Mouse (Mus musculus) hindbrain, embryonic 16.5 days (tissue): ENCODE data around the gene Mgat4d. TPM values are rescaled to one million over a fixed set of nuclear protein-coding genes. Genes with fewer than 3 reads are reported as not detected.
"Not testable (repeated sequence)": the region's sequence is repeated elsewhere in the genome, so short reads cannot be mapped to it uniquely, and the experiment has no call there.

Experiments used
- ATAC-seq: fragments of 200-750 bp; cut with Nextera tagmentation; 2 replicates; pipeline ENCODE4 v1.8.0; 2017; ENCODE audit warnings: moderate TSS enrichment, moderate library complexity
- H3K27ac ChIP-seq: fragments of 300-500 bp; sonication (generic); 2 replicates; pipeline ENCODE4 v1.5.1; 2014; ENCODE audit warnings: low read depth, mild to moderate bottlenecking, control low read depth, low read length, moderate library complexity
- H3K27me3 ChIP-seq: fragments of 300-500 bp; sonication (generic); replicated peaks from 2 replicates; pipeline ENCODE4 v1.6.1; 2014; ENCODE audit warnings: low read length; ENCODE audit not compliant: control insufficient read depth, insufficient read depth
- H3K36me3 ChIP-seq: fragments of 300-500 bp; sonication (generic); 2 replicates; pipeline ENCODE4 v1.6.1; 2014; ENCODE audit warnings: mild to moderate bottlenecking, low read length, moderate library complexity, mixed read lengths; ENCODE audit not compliant: control insufficient read depth, insufficient read depth
- H3K4me1 ChIP-seq: fragments of 300-500 bp; sonication (generic); 2 replicates; pipeline ENCODE4 v1.6.1; 2014; ENCODE audit warnings: low read depth, low read length; ENCODE audit not compliant: control insufficient read depth, insufficient read depth
- H3K4me2 ChIP-seq: fragments of 300-500 bp; sonication (generic); 2 replicates; pipeline ENCODE4 v1.6.1; 2014; ENCODE audit warnings: mild to moderate bottlenecking, low read length, control low read depth, moderate library complexity
- H3K4me3 ChIP-seq: fragments of 300-500 bp; sonication (generic); 2 replicates; pipeline ENCODE4 v1.5.1; 2014; ENCODE audit warnings: mild to moderate bottlenecking, low read length, control low read depth, moderate library complexity
- H3K9ac ChIP-seq: fragments of 300-500 bp; sonication (generic); 2 replicates; pipeline ENCODE4 v1.6.1; 2014; ENCODE audit warnings: low read depth, mild to moderate bottlenecking, control low read depth, low read length, moderate library complexity
- H3K9me3 ChIP-seq: fragments of 300-500 bp; sonication (generic); 2 replicates; pipeline ENCODE4 v1.6.1; 2014; ENCODE audit warnings: mild to moderate bottlenecking, low read length, moderate library complexity; ENCODE audit not compliant: control insufficient read depth
- WGBS: fragments of 180-500 bp; shearing (Covaris S2); extraction: QIAGEN DNeasy Blood & Tissue Kit; methylation state at CpG from one replicate; pipeline ENCODE4 v1.1.7; 2014; 5-methylcytosine and 5-hydroxymethylcytosine counted together
- polyA plus RNA-seq: library from polyadenylated mRNA; unstranded; fragments of >200 nt; fragmentation: Nextera tagmentation; extraction: Ambion mirVana; gene quantifications from 2 replicates; pipeline ENCODE4 v1.2.1, GENCODE M21; 2015

The Mgat4d gene
- polyA plus RNA-seq, 1 experiment from 2014 or later, result not detected

DNA sequence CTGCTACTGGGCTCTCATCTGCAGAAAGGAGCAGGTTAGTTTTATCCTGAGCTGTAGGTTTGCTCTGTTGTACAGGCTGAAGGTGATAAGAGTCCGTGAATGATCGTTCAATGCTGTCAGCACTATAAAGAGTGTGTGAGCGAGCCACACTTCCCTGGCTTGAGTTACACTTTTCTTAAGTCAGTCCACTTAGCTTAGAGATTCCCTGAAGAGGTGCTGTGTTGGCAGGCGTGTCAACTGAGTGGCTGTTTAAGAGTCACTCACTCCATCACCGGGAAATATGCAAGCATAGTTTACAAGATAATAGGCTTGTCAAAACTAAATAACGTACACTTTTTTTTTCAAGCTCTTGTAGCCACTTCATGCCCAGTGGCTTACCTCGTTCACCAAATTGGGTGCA is 78.7 kb downstream of the Mgat4d start:
- WGBS, result 83% methylated on average over 7 of the region's 7 CpGs
- H3K9ac ChIP-seq, result no peak overlapping the region
- no peaks in the 10 kb centered on the region for H3K27me3 ChIP-seq

DNA sequence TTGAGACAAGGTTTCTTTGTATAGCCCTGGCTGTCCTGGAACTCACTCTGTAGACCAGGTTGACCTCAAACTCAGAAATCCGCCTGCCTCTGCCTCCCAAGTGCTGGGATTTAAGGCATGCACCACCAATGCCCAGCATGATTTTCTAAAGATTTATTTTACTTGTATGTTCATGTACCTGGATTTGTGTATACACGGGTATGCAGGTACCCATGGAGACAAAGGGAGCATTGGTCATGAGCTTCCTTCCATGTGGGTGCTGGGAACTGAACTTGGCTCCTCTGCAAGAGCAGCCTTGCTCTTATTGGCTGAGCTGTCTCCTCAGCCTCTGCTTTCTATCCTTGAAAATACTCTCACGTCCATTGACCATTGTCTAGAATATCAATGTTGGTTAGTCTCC is 80.3 kb downstream of the Mgat4d start:
- 87% methylated on average over 3 of the region's 3 CpGs for WGBS
- not testable (repeated sequence) for H3K36me3 ChIP-seq, H3K4me2 ChIP-seq

More for the DNA sequence above, 78.7 kb downstream of the Mgat4d start:
- Histone ChIP-seq H3K36me3 (no peaks in the 10 kb centered on the region; the same call in 1 of the 2 replicates), H3K4me1 (no peaks in the 10 kb centered on the region), H3K4me3 (no peak overlapping the region), H3K9me3 (no peaks in the 10 kb centered on the region), H3K4me2 (no peak overlapping the region), H3K27ac (no peak overlapping the region)
- no peak for ATAC-seq

DNA sequence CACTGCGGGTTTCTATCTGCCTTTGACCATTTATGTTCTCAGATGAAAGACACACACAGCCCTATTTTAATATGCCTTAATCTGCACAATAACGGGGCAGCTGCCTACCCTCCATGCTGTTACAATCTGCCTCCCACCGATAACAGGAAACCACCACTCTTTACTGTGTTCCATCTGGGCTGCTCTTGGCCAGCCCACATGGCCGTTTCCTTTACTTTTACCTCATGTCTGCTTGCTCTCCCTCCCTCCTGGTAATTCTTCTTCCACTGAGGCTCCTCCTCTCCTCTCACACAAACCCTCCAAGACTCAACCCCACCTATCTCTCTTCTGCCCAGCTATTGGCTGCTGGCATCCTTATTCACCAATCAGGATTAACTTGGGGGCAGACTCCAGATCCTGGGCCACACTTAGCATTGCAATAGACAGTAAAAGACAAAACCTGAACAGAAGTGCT is 80.8 kb downstream of the Mgat4d start:
- ATAC-seq, result no peak
- no peak overlapping the region for H3K9ac ChIP-seq
- no peaks in the 10 kb centered on the region for H3K4me1 ChIP-seq
- H3K4me2 ChIP-seq, result no peak overlapping the region
- H3K27me3 ChIP-seq, result no peaks in the 10 kb centered on the region
- H3K27ac ChIP-seq, result no peak overlapping the region
- no peaks in the 10 kb centered on the region for H3K9me3 ChIP-seq
- H3K4me3 ChIP-seq, result no peak overlapping the region
- peaks cover 5% of the 10 kb centered on the region for H3K36me3 ChIP-seq
- WGBS, result 73% methylated on average over 4 of the region's 4 CpGs

More for the DNA sequence above, 80.3 kb downstream of the Mgat4d start:
- H3K9me3 ChIP-seq, H3K27ac ChIP-seq, H3K27me3 ChIP-seq, ATAC-seq, H3K9ac ChIP-seq, H3K4me3 ChIP-seq, H3K4me1 ChIP-seq: not testable (repeated sequence)

Other genes with a start within 250 kb of the Mgat4d start
- 16.2 and 16.5 TPM in 2 replicates for gene Tbc1d9, start 183.1 kb upstream of the Mgat4d start, polyA plus RNA-seq
- gene Gm10645, start 182.3 kb upstream of the Mgat4d start, polyA plus RNA-seq, result 6.9 and 7.2 TPM in 2 replicates
- gene Ucp1, start 58.1 kb upstream of the Mgat4d start, polyA plus RNA-seq, result 0.12 and 0.21 TPM in 2 replicates
- 18.5 and 21.6 TPM in 2 replicates for gene Elmod2, start 16.0 kb upstream of the Mgat4d start, polyA plus RNA-seq
- gene Clgn, start 41.4 kb downstream of the Mgat4d start, polyA plus RNA-seq, result 15.8 and 17.0 TPM in 2 replicates
- 284 and 330 TPM in 2 replicates for gene Scoc, start 109.9 kb downstream of the Mgat4d start, polyA plus RNA-seq
- 0.06 TPM in 1 of 2 replicates, not detected in the other for gene Olfr370, start 187.3 kb downstream of the Mgat4d start, polyA plus RNA-seq
- 339 and 367 TPM in 2 replicates for gene Ndufb7, start 218.2 kb downstream of the Mgat4d start, polyA plus RNA-seq